Mouse (Mus musculus): ENCODE measurements around the gene Spert. TPM values are rescaled to one million over a fixed set of nuclear protein-coding genes. Genes with fewer than 3 reads are reported as not detected.

Spert gene
- polyA plus RNA-seq, 1 experiment from 2014 or later = not detected

- no peak for TF ChIP-seq CTCF (IDR thresholded peaks at IDR 0.05; ENCODE audit: low read depth)
- no peak for TF ChIP-seq EP300 (optimal IDR thresholded peaks at IDR 0.05)
- no peaks in the 10 kb centered on the region for H3K9me3 ChIP-seq (ENCODE audit: control insufficient read depth, low read length)
- DNase-seq (ENCODE audit: low spot score) (no peak), ATAC-seq (ENCODE audit: low FRiP score, low TSS enrichment) (no peak)
- no peaks in the 10 kb centered on the region for H3K36me3 ChIP-seq (ENCODE audit: control insufficient read depth, insufficient read depth, low read length)
- WGBS = 45% methylated on average over 12 of the region's 12 CpGs
- no peaks in the 10 kb centered on the region for H3K27me3 ChIP-seq (ENCODE audit: control insufficient read depth, insufficient read depth, low read length)
- H3K9ac ChIP-seq (ENCODE audit: low read length) = no peak overlapping the region
- H3K4me1 ChIP-seq (replicated peaks; ENCODE audit: control insufficient read depth, insufficient read depth) = no peaks in the 10 kb centered on the region
- no peak overlapping the region for H3K27ac ChIP-seq (replicated peaks)
- no peak overlapping the region for H3K4me3 ChIP-seq (ENCODE audit: low read depth, low read length)
- H3K4me2 ChIP-seq (replicated peaks; ENCODE audit: low read depth) = no peak overlapping the region
Observed at GRCm38 (mm10) chr14:75635350-75635749, 42.4 kb upstream of the Spert start.

- Histone ChIP-seq H3K4me2 (replicated peaks; ENCODE audit: low read depth) (no peak overlapping the region), H3K4me3 (ENCODE audit: low read depth, low read length) (no peak overlapping the region), H3K4me1 (replicated peaks; ENCODE audit: control insufficient read depth, insufficient read depth) (no peaks in the 10 kb centered on the region), H3K27me3 (ENCODE audit: control insufficient read depth, insufficient read depth, low read length) (no peaks in the 10 kb centered on the region), H3K9ac (ENCODE audit: low read length) (no peak overlapping the region), H3K36me3 (ENCODE audit: control insufficient read depth, insufficient read depth, low read length) (no peaks in the 10 kb centered on the region), H3K9me3 (ENCODE audit: control insufficient read depth, low read length) (no peaks in the 10 kb centered on the region), H3K27ac (replicated peaks) (no peak overlapping the region)
- ATAC-seq (ENCODE audit: low FRiP score, low TSS enrichment) = no peak
- no peak for TF ChIP-seq CTCF (IDR thresholded peaks at IDR 0.05; ENCODE audit: low read depth)
- no peak for TF ChIP-seq EP300 (optimal IDR thresholded peaks at IDR 0.05)
- WGBS = 86% methylated on average over 8 of the region's 8 CpGs
- no peak for DNase-seq (ENCODE audit: low spot score)
Observed at GRCm38 (mm10) chr14:75628870-75629269, 36.0 kb upstream of the Spert start.

- H3K4me1 ChIP-seq (replicated peaks; ENCODE audit: control insufficient read depth, insufficient read depth) = no peaks in the 10 kb centered on the region
- no peak overlapping the region for H3K27ac ChIP-seq (replicated peaks)
Observed at GRCm38 (mm10) chr14:75622984-75623383, 30.1 kb upstream of the Spert start.

GRCm38 (mm10) chr14:75616375-75616774 is 23.5 kb upstream of the Spert start:
- H3K9ac ChIP-seq (ENCODE audit: low read length) = no peak overlapping the region
- H3K36me3 ChIP-seq (ENCODE audit: control insufficient read depth, insufficient read depth, low read length) = no peaks in the 10 kb centered on the region
- TF ChIP-seq CTCF (IDR thresholded peaks at IDR 0.05; ENCODE audit: low read depth) = no peak
- TF ChIP-seq EP300 (optimal IDR thresholded peaks at IDR 0.05) = no peak
- WGBS = 70% methylated on average over 6 of the region's 6 CpGs
- no peaks in the 10 kb centered on the region for H3K27me3 ChIP-seq (ENCODE audit: control insufficient read depth, insufficient read depth, low read length)
- H3K9me3 ChIP-seq (ENCODE audit: control insufficient read depth, low read length) = no peaks in the 10 kb centered on the region
- no peak overlapping the region for H3K4me2 ChIP-seq (replicated peaks; ENCODE audit: low read depth)
- DNase-seq (ENCODE audit: low spot score) = no peak
- no peak overlapping the region for H3K4me3 ChIP-seq (ENCODE audit: low read depth, low read length)
- H3K4me1 ChIP-seq (replicated peaks; ENCODE audit: control insufficient read depth, insufficient read depth) = no peaks in the 10 kb centered on the region
- no peak overlapping the region for H3K27ac ChIP-seq (replicated peaks)
- no peak for ATAC-seq (ENCODE audit: low FRiP score, low TSS enrichment)

More at GRCm38 (mm10) chr14:75622984-75623383, 30.1 kb upstream of the Spert start:
- 70% methylated on average over 7 of the region's 7 CpGs for WGBS
- H3K9me3 ChIP-seq (ENCODE audit: control insufficient read depth, low read length) = no peaks in the 10 kb centered on the region
- no peaks in the 10 kb centered on the region for H3K27me3 ChIP-seq (ENCODE audit: control insufficient read depth, insufficient read depth, low read length)
- H3K4me2 ChIP-seq (replicated peaks; ENCODE audit: low read depth) = no peak overlapping the region
- TF ChIP-seq EP300 (optimal IDR thresholded peaks at IDR 0.05) (no peak), CTCF (IDR thresholded peaks at IDR 0.05; ENCODE audit: low read depth) (no peak)
- no peak for ATAC-seq (ENCODE audit: low FRiP score, low TSS enrichment)
- H3K9ac ChIP-seq (ENCODE audit: low read length) = no peak overlapping the region
- no peak overlapping the region for H3K4me3 ChIP-seq (ENCODE audit: low read depth, low read length)
- no peak for DNase-seq (ENCODE audit: low spot score)
- no peaks in the 10 kb centered on the region for H3K36me3 ChIP-seq (ENCODE audit: control insufficient read depth, insufficient read depth, low read length)

GRCm38 (mm10) chr14:75609176-75609575 is 16.3 kb upstream of the Spert start:
- DNase-seq (ENCODE audit: low spot score) (no peak), ATAC-seq (ENCODE audit: low FRiP score, low TSS enrichment) (no peak)
- WGBS = 91% methylated on average over 2 of the region's 2 CpGs
- Histone ChIP-seq H3K4me3 (ENCODE audit: low read depth, low read length) (no peak overlapping the region), H3K27me3 (ENCODE audit: control insufficient read depth, insufficient read depth, low read length) (no peaks in the 10 kb centered on the region), H3K4me2 (replicated peaks; ENCODE audit: low read depth) (no peak overlapping the region), H3K9me3 (ENCODE audit: control insufficient read depth, low read length) (no peaks in the 10 kb centered on the region), H3K9ac (ENCODE audit: low read length) (no peak overlapping the region), H3K4me1 (replicated peaks; ENCODE audit: control insufficient read depth, insufficient read depth) (no peaks in the 10 kb centered on the region), H3K36me3 (ENCODE audit: control insufficient read depth, insufficient read depth, low read length) (no peaks in the 10 kb centered on the region), H3K27ac (replicated peaks) (no peak overlapping the region)
- no peak for TF ChIP-seq EP300 (optimal IDR thresholded peaks at IDR 0.05)
- TF ChIP-seq CTCF (IDR thresholded peaks at IDR 0.05; ENCODE audit: low read depth) = no peak

- Histone ChIP-seq H3K36me3 (ENCODE audit: control insufficient read depth, insufficient read depth, low read length) (no peaks in the 10 kb centered on the region), H3K4me2 (replicated peaks; ENCODE audit: low read depth) (no peak overlapping the region), H3K27me3 (ENCODE audit: control insufficient read depth, insufficient read depth, low read length) (no peaks in the 10 kb centered on the region), H3K27ac (replicated peaks) (no peak overlapping the region), H3K9me3 (ENCODE audit: control insufficient read depth, low read length) (no peaks in the 10 kb centered on the region), H3K9ac (ENCODE audit: low read length) (no peak overlapping the region), H3K4me3 (ENCODE audit: low read depth, low read length) (no peak overlapping the region), H3K4me1 (replicated peaks; ENCODE audit: control insufficient read depth, insufficient read depth) (no peaks in the 10 kb centered on the region)
- 78% methylated on average over 12 of the region's 12 CpGs for WGBS
- ATAC-seq (ENCODE audit: low FRiP score, low TSS enrichment) (no peak), DNase-seq (ENCODE audit: low spot score) (no peak)
- TF ChIP-seq EP300 (optimal IDR thresholded peaks at IDR 0.05) = no peak
- no peak for TF ChIP-seq CTCF (IDR thresholded peaks at IDR 0.05; ENCODE audit: low read depth)
Observed at GRCm38 (mm10) chr14:75583870-75584269, 9.0 kb downstream of the Spert start.
